Mouse (Mus musculus) liver, embryonic 14.5 days (tissue): ENCODE measurements around the gene Stx7. TPM values are rescaled to one million over a fixed set of nuclear protein-coding genes. Genes with fewer than 3 reads are reported as not detected.
"Not testable (repeated sequence)": the region's sequence is repeated elsewhere in the genome, so short reads cannot be mapped to it uniquely, and the experiment has no call there.

ENCODE experiments used
- ATAC-seq: fragments of 200-750 bp; cut with Nextera tagmentation; 2 replicates; pipeline ENCODE4 v1.8.0; 2017; ENCODE audit warnings: moderate number of reproducible peaks, mild to moderate bottlenecking, moderate library complexity; ENCODE audit not compliant: insufficient read depth
- DNase-seq, 3 experiments: peaks; one replicate each; pipeline ENCODE4 v3.0.0-alpha.2; 2012 to 2013; ENCODE audit warnings: low read depth in 3 of 3, low spot score in 3 of 3
- H3K27ac ChIP-seq: fragments of 300-500 bp; sonication (generic); 2 replicates; pipeline ENCODE4 v1.5.1; 2014; ENCODE audit warnings: moderate library complexity, mild to moderate bottlenecking, control low read depth, inconsistent platforms
- H3K27me3 ChIP-seq: fragments of 300-500 bp; sonication (generic); 2 replicates; pipeline ENCODE4 v1.6.1; 2014; ENCODE audit warnings: mild to moderate bottlenecking, low read length, moderate library complexity; ENCODE audit not compliant: control insufficient read depth, insufficient read depth
- H3K36me3 ChIP-seq: fragments of 300-500 bp; sonication (generic); replicated peaks from 2 replicates; pipeline ENCODE4 v1.6.1; 2014; ENCODE audit warnings: low read depth; ENCODE audit not compliant: control insufficient read depth, insufficient read depth
- H3K4me1 ChIP-seq, 2 experiments: fragments of 200-500 bp in 1 of 2; fragments of 300-500 bp in 1 of 2; sonication (generic) in 1 of 2; replicated peaks; 2 replicates each; pipeline ENCODE4 v1.6.1; 2012 to 2014; ENCODE audit warnings: antibody characterized with exemption in 1 of 2, inconsistent platforms in 1 of 2, low read length in 1 of 2; ENCODE audit not compliant: control insufficient read depth in 2 of 2, insufficient read depth in 2 of 2
- H3K4me2 ChIP-seq: fragments of 300-500 bp; sonication (generic); 2 replicates; pipeline ENCODE4 v1.6.1; 2014; ENCODE audit warnings: low read depth, mild to moderate bottlenecking, control low read depth, moderate library complexity
- H3K4me3 ChIP-seq, 2 experiments: fragments of 200-500 bp in 1 of 2; fragments of 300-500 bp in 1 of 2; sonication (generic) in 1 of 2; 2 replicates each; pipeline ENCODE4 v1.5.1; 2012 to 2014; ENCODE audit warnings: low read depth in 2 of 2, low read length in 2 of 2, mild to moderate bottlenecking in 2 of 2, control low read depth in 1 of 2, inconsistent platforms in 1 of 2, moderate library complexity in 1 of 2; ENCODE audit not compliant: insufficient read depth in 1 of 2
- H3K9ac ChIP-seq: fragments of 300-500 bp; sonication (generic); replicated peaks from 2 replicates; pipeline ENCODE4 v1.6.1; 2014; ENCODE audit warnings: mild to moderate bottlenecking, control low read depth, moderate library complexity
- H3K9me3 ChIP-seq: fragments of 300-500 bp; sonication (generic); 2 replicates; pipeline ENCODE4 v1.6.1; 2016; ENCODE audit warnings: low read length, mixed read lengths; ENCODE audit not compliant: control insufficient read depth
- CTCF ChIP-seq: IDR thresholded peaks from 2 replicates; pipeline ENCODE4 v1.5.1; 2016; ENCODE audit warnings: antibody characterized with exemption, low read depth, control low read depth
- EP300 ChIP-seq: IDR thresholded peaks from 2 replicates; pipeline ENCODE4 v1.6.1; 2016; ENCODE audit warnings: antibody characterized with exemption, low read depth
- WGBS: fragments of 180-500 bp; shearing (Covaris S2); extraction: QIAGEN DNeasy Blood & Tissue Kit; methylation state at CpG from one replicate; pipeline ENCODE4 v1.1.7; 2014; ENCODE audit not compliant: insufficient replicate concordance; 5-methylcytosine and 5-hydroxymethylcytosine counted together
- polyA plus RNA-seq, 2 experiments: library from polyadenylated mRNA; depleted of rRNA in 1 of 2; stranded (reverse) in 1 of 2; unstranded in 1 of 2; fragments of >200 nt; fragmentation: Nextera tagmentation in 1 of 2; extraction: Ambion mirVana in 1 of 2; gene quantifications; 2 replicates each; pipeline versions ENCODE4 v1.2.1 to v1.2.3; 2012 to 2014

Stx7 gene
- polyA plus RNA-seq (2012; rRNA removed): 8.9 and 20.3 TPM in 2 replicates
- polyA plus RNA-seq (2014; fragmentation: Nextera tagmentation; extraction: Ambion mirVana): 30.0 and 32.2 TPM in 2 replicates

- peak within 1 kb of the TSS; percentile 74 to 77 for H3K4me3 ChIP-seq
- peak within 1 kb of the TSS; percentile 65 for H3K4me2 ChIP-seq
- peak within 1 kb of the TSS; percentile 5; the same call in 1 of the 2 replicates for H3K27ac ChIP-seq
- H3K36me3 ChIP-seq: no peaks in the 10 kb centered on the region
- H3K9me3 ChIP-seq: no peaks in the 10 kb centered on the region
- H3K27me3 ChIP-seq: no peaks in the 10 kb centered on the region
- H3K9ac ChIP-seq: peak within 1 kb of the TSS; percentile 72
- TF ChIP-seq CTCF: no peak
- no peak for TF ChIP-seq EP300
- ATAC-seq: peak; percentile 97
- DNase-seq: peak; percentile 80 to 84 (median 81)
- under 1% methylated on average over 43 of the region's 45 CpGs for whole genome bisulfite sequencing
- peaks cover 0 to 6% of the 10 kb centered on the region in 2 experiments for H3K4me1 ChIP-seq
These were observed at the start of gene Stx7 for GRCm38 (mm10) chr10:24149135-24149781. Gene Stx7, plus strand, starts transcription at chr10:24149302.

DNA sequence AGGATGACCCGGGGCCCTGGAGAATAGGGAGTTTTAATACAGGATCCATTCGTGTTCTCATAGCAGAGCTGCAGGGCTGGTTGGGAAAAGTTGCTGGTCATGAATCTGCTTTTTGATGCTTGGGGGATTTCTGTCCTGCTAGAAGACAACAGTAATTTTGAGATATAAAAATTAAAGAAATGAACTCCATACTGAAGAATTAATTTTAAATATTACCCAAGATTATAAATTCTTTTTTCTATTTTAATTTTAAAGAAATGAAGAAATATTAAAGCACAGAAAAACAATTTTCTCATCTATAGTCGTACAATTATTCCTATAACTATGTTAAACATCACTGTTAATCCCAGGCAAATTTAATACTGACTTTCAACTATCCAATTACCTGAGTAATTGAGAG is 47.3 kb upstream of the Stx7 start, which contains the start of gene Taar8c:
Gene Taar8c (minus strand): TSS at position 101 of the 400 bp plus-strand sequence.
- H3K9ac ChIP-seq, H3K4me1 ChIP-seq, H3K4me2 ChIP-seq, ATAC-seq, H3K9me3 ChIP-seq, H3K27me3 ChIP-seq, DNase-seq, H3K36me3 ChIP-seq, H3K4me3 ChIP-seq, H3K27ac ChIP-seq: not testable (repeated sequence)
- 43% methylated on average over 1 of the region's 3 CpGs for WGBS

GRCm38 (mm10) chr10:24103299-24103698 is 45.8 kb upstream of the Stx7 start:
- peak; percentile 47; the same call in 1 of the 2 replicates for ATAC-seq
- H3K4me3 ChIP-seq, H3K27me3 ChIP-seq: not testable (repeated sequence)

DNA sequence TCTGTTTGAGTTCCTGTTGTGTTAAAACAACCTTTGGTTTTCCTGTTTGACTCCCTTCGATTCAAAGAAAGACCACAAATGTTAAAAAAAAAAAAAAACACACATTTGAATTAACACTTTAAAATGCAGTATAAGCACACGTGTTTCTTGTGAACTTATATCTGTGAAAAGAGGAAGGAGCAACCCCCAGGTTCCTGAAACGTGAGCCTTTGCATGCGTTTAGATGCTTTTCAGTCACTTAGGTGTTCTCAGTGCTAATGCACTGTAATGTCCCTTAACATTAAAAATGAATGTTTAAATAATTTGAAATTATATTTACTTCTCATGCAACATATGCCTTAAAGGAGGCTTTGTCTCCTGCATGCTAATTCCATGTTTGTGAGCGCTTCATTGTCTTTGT is 41.4 kb upstream of the Stx7 start:
- no peak for TF ChIP-seq EP300
- TF ChIP-seq CTCF: no peak
- Histone ChIP-seq H3K4me2 (no peak overlapping the region), H3K9me3 (no peaks in the 10 kb centered on the region), H3K36me3 (no peaks in the 10 kb centered on the region), H3K27ac (no peak overlapping the region), H3K9ac (no peak overlapping the region), H3K4me3 (no peak overlapping the region), H3K27me3 (no peaks in the 10 kb centered on the region), H3K4me1 (peaks cover 0 to 9% of the 10 kb centered on the region in 2 experiments; a peak in 2 of 4 replicates)
- 22% methylated on average over 5 of the region's 5 CpGs for WGBS
- no peak for ATAC-seq
- no peak for DNase-seq

More at GRCm38 (mm10) chr10:24103299-24103698, 45.8 kb upstream of the Stx7 start:
- not testable (repeated sequence) for H3K9ac ChIP-seq, H3K4me2 ChIP-seq, H3K27ac ChIP-seq, H3K9me3 ChIP-seq, H3K4me1 ChIP-seq, DNase-seq, H3K36me3 ChIP-seq
- 5% methylated on average over 1 of the region's 1 CpGs for WGBS

GRCm38 (mm10) chr10:24108236-24108635 is 40.9 kb upstream of the Stx7 start:
- no peak overlapping the region for H3K4me3 ChIP-seq
- H3K9ac ChIP-seq: no peak overlapping the region
- TF ChIP-seq EP300 (no peak), CTCF (no peak)
- WGBS: 52% methylated on average over 3 of the region's 3 CpGs
- no peak overlapping the region for H3K27ac ChIP-seq
- H3K27me3 ChIP-seq: no peaks in the 10 kb centered on the region
- peaks cover 0 to 9% of the 10 kb centered on the region in 2 experiments; a peak in 2 of 4 replicates for H3K4me1 ChIP-seq
- no peak overlapping the region for H3K4me2 ChIP-seq
- DNase-seq (no peak), ATAC-seq (no peak)
- H3K9me3 ChIP-seq: no peaks in the 10 kb centered on the region
- no peaks in the 10 kb centered on the region for H3K36me3 ChIP-seq

GRCm38 (mm10) chr10:24109434-24109833 is 39.7 kb upstream of the Stx7 start, which contains the start of gene Taar9:
Gene Taar9, minus strand, starts transcription at chr10:24109534.
- not testable (repeated sequence) for H3K4me3 ChIP-seq, H3K27me3 ChIP-seq, ATAC-seq, DNase-seq, H3K9ac ChIP-seq, H3K9me3 ChIP-seq, H3K27ac ChIP-seq, H3K4me1 ChIP-seq, H3K36me3 ChIP-seq, H3K4me2 ChIP-seq
- 62% methylated on average over 8 of the region's 8 CpGs for WGBS
